Mouse (Mus musculus): ENCODE results near the gene 4930562C15Rik. TPM values are rescaled to one million over a fixed set of nuclear protein-coding genes. Genes with fewer than 3 reads are reported as not detected.

The 4930562C15Rik gene
- polyA plus RNA-seq (2012; rRNA removed; ENCODE audit: low replicate concordance) = not detected in 2 replicates

DNA sequence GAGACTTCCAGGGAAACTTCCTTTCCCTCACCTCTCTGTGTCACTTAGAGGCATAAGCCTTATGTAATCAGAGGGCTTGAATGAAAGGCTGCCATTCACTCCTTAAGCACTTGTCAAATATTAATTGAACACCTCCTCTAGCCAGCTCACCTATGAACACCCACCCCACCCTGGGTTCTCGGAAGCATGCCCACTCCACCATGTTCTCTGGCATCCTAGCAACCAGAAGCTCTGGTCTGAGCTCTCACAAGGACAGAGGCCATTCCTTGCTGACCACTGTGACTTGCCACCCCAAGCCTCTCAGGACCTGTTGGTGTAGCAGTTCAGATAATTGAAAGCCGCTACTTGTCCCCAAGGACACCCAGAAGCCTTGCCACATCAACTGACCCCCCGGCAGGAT lies at the start of gene 4930562C15Rik:
Gene 4930562C15Rik, plus strand, starts transcription at position 226 of the 400 bp plus-strand sequence.

DNA sequence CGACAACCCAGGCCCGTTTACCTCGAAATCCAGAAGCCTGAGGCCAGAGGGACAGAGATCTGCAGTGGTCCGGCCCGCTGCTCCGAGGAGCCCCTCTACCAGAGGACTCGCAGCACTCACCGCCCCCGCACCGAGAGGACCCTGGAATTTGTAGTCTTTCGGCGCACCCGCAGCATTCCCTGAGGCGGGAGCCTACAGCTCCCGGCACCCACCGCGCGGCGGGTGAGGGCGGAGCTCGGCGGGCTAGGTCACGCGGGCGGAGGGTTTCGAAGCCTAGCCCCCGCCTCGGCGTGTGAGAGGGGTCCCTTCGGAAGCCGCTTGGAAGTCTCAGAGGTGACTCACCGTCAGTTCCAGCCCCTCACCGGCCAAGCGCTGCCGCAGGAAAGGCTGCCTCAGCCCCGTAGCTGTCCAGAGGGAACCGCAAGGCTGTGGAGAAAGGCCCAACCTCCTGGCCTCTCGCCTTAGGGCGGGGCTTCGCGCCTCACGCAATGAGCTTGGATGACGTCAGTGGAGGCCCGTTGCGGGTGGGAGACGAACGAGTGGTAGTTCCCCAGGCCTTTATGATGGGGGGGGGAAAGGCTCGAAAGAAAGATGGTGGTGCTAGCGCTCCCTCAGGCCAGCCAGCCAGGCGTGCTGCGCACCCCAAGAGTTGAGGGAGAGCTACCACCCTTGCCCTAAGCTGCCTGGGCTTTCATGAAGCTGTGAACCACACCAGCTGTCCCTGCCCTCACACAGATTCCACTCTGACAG lies 45.2 kb upstream of the 4930562C15Rik start, which contains the start of gene Cdip1:
Gene Cdip1, minus strand, starts transcription at position 483 of the 750 bp plus-strand sequence.

DNA sequence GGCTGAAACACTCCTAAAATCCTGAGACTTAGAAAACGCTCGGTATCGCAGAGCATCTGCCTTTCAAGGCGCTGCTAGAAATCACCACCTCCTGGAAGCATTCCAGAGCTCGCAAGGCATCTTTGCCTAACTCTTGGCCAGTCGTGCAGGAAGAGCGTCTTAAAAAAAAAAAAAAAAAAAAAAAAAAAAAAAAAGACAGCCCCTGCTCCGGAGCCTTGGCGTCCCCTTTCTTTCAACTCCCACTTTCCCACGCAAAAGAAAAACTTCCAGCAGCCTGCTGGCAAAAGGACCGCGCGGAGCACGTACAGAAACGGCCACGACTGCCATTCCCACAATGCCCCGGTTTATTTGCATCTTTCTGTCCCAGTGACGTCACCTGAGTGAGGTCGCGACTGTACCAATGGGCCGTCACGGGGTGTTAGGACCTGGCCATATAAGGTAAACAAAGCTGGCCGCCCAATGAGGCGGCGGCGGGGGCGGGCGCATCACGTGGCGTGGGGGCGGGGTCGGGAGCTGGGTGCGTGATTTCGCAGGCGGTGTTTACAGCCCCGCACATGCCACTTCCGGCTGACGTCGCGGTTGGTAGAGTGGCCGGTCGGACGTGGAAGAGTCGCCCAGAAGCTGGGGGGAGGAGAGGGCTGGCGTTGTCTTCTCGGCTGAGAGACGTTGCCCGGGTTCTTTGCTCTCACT lies 45.1 kb downstream of the 4930562C15Rik start, which contains the start of gene Ubald1:
Gene Ubald1, minus strand, starts transcription at position 180 of the 690 bp plus-strand sequence.

DNA sequence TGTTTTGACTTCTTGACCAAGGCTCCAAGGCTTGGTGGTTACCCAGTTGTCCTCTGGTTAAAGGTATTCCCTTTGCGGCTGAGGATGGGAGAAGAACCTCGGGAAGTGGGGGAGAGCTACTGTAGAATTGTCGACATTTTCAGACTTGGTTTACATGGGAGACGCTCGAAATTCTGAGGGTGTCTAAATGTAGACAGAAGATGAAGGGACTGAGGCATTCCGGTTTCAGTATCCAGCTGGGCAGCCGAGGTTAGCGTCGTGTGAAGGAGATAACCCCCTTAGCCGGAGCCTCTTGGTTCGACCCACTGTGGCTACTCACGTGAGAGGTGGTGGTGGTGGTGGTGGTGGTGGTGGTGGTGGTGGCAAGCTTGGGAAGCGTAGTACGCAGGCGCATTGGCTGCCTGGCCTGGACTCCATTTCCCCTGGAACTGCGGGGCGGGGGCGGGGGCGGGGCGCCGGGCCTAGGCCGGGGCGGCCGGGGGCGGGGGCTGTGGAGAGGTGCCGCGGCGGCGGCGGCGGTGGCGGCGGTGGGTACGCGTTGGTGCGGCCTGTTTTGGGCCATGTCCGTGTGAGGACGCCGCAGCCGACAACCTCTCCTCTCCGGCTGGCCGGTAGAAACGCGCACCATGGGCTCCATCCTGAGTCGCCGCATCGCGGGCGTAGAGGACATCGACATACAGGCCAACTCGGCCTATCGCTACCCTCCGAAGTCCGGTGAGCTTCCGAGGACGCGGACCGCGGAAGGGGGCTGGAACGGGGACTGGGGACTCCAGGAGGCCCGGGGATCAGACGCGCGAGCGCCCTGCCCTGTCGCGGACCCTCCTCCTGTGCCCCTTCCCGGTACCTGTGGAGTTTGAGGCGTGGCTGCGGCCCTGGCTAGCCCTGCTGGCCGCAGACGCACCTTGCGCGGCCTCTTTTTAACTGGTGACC lies 50.8 kb downstream of the 4930562C15Rik start, which contains the start of gene Mgrn1:
Gene Mgrn1, plus strand, starts transcription at position 490 of the 930 bp plus-strand sequence.

Other genes starting within 250 kb of the 4930562C15Rik start
- gene Glis2, start 240.7 kb upstream of the 4930562C15Rik start, polyA plus RNA-seq (2012; rRNA removed; ENCODE audit: low replicate concordance) = 6.6 and 8.2 TPM in 2 replicates
- 8.4 and 11.4 TPM in 2 replicates for gene Pam16, start 210.4 kb upstream of the 4930562C15Rik start, polyA plus RNA-seq (2012; rRNA removed; ENCODE audit: low replicate concordance)
- gene Vasn, start 195.5 kb upstream of the 4930562C15Rik start, polyA plus RNA-seq (2012; rRNA removed; ENCODE audit: low replicate concordance) = 6.7 and 11.5 TPM in 2 replicates
- gene Dnaja3, start 195.4 kb upstream of the 4930562C15Rik start, polyA plus RNA-seq (2012; rRNA removed; ENCODE audit: low replicate concordance) = 11.5 and 14.3 TPM in 2 replicates
- gene Coro7, start 155.6 kb upstream of the 4930562C15Rik start, polyA plus RNA-seq (2012; rRNA removed; ENCODE audit: low replicate concordance) = 77.5 and 83.3 TPM in 2 replicates
- gene Nmral1, start 116.1 kb upstream of the 4930562C15Rik start, polyA plus RNA-seq (2012; rRNA removed; ENCODE audit: low replicate concordance) = 2.5 and 5.1 TPM in 2 replicates
- 19.9 and 20.9 TPM in 2 replicates for gene Hmox2, start 109.1 kb upstream of the 4930562C15Rik start, polyA plus RNA-seq (2012; rRNA removed; ENCODE audit: low replicate concordance)
- gene Cdip1, start 45.1 kb upstream of the 4930562C15Rik start, polyA plus RNA-seq (2012; rRNA removed; ENCODE audit: low replicate concordance) = 138 and 207 TPM in 2 replicates
- 34.9 and 38.2 TPM in 2 replicates for gene Ubald1, start 44.9 kb downstream of the 4930562C15Rik start, polyA plus RNA-seq (2012; rRNA removed; ENCODE audit: low replicate concordance)
- 128 and 172 TPM in 2 replicates for gene Mgrn1, start 50.8 kb downstream of the 4930562C15Rik start, polyA plus RNA-seq (2012; rRNA removed; ENCODE audit: low replicate concordance)
- 37.5 and 39.6 TPM in 2 replicates for gene Nudt16l1, start 103.3 kb downstream of the 4930562C15Rik start, polyA plus RNA-seq (2012; rRNA removed; ENCODE audit: low replicate concordance)
- 21.8 and 24.0 TPM in 2 replicates for gene Anks3, start 128.8 kb downstream of the 4930562C15Rik start, polyA plus RNA-seq (2012; rRNA removed; ENCODE audit: low replicate concordance)
- not detected in 2 replicates for gene Sept12, start 162.4 kb downstream of the 4930562C15Rik start, polyA plus RNA-seq (2012; rRNA removed; ENCODE audit: low replicate concordance)
- gene Smim22, start 171.9 kb downstream of the 4930562C15Rik start, polyA plus RNA-seq (2012; rRNA removed; ENCODE audit: low replicate concordance) = 205 and 527 TPM in 2 replicates
- 50.5 and 84.1 TPM in 2 replicates for gene Rogdi, start 178.1 kb downstream of the 4930562C15Rik start, polyA plus RNA-seq (2012; rRNA removed; ENCODE audit: low replicate concordance)
- 33.0 and 46.5 TPM in 2 replicates for gene Glyr1, start 214.4 kb downstream of the 4930562C15Rik start, polyA plus RNA-seq (2012; rRNA removed; ENCODE audit: low replicate concordance)
- 11.9 and 15.4 TPM in 2 replicates for gene Ubn1, start 214.6 kb downstream of the 4930562C15Rik start, polyA plus RNA-seq (2012; rRNA removed; ENCODE audit: low replicate concordance)